Mouse (Mus musculus) neural tube, embryonic 14.5 days (tissue): Measurements from ENCODE around the gene Qtrt1. TPM values are rescaled to one million over a fixed set of nuclear protein-coding genes. Genes with fewer than 3 reads are reported as not detected.

Source experiments
- ATAC-seq: fragments of 200-750 bp; cut with Nextera tagmentation; 2 replicates; pipeline ENCODE4 v1.8.0; 2017; ENCODE audit warnings: low read depth, mild to moderate bottlenecking, moderate TSS enrichment, moderate library complexity
- H3K27ac ChIP-seq: fragments of 300-500 bp; sonication (generic); 2 replicates; pipeline ENCODE4 v1.5.1; 2014; ENCODE audit warnings: low read depth, mild to moderate bottlenecking, control low read depth, low read length, moderate library complexity, mixed read lengths
- H3K27me3 ChIP-seq: fragments of 300-500 bp; sonication (generic); 2 replicates; pipeline ENCODE4 v1.6.1; 2014; ENCODE audit warnings: low read length; ENCODE audit not compliant: control insufficient read depth, insufficient read depth
- H3K36me3 ChIP-seq: fragments of 300-500 bp; sonication (generic); 2 replicates; pipeline ENCODE4 v1.6.1; 2014; ENCODE audit warnings: low read length, mixed read lengths; ENCODE audit not compliant: control insufficient read depth, insufficient read depth
- H3K4me1 ChIP-seq: fragments of 300-500 bp; sonication (generic); 2 replicates; pipeline ENCODE4 v1.6.1; 2014; ENCODE audit warnings: low read length; ENCODE audit not compliant: control insufficient read depth, insufficient read depth
- H3K4me2 ChIP-seq: fragments of 300-500 bp; sonication (generic); 2 replicates; pipeline ENCODE4 v1.6.1; 2014; ENCODE audit warnings: mild to moderate bottlenecking, low read depth, low read length, control low read depth
- H3K4me3 ChIP-seq: fragments of 300-500 bp; sonication (generic); 2 replicates; pipeline ENCODE4 v1.5.1; 2014; ENCODE audit warnings: low read depth, low read length, control low read depth, mixed read lengths
- H3K9ac ChIP-seq: fragments of 300-500 bp; sonication (generic); replicated peaks from 2 replicates; pipeline ENCODE4 v1.6.1; 2014; ENCODE audit warnings: low read depth, mild to moderate bottlenecking, control low read depth, low read length, mixed read lengths
- H3K9me3 ChIP-seq: fragments of 300-500 bp; sonication (generic); 2 replicates; pipeline ENCODE4 v1.6.1; 2016; ENCODE audit warnings: low read length; ENCODE audit not compliant: control insufficient read depth
- WGBS: fragments of 180-500 bp; shearing (Covaris S2); extraction: QIAGEN DNeasy Blood & Tissue Kit; methylation state at CpG from one replicate; pipeline ENCODE4 v1.1.7; 2014; 5-methylcytosine and 5-hydroxymethylcytosine counted together
- polyA plus RNA-seq: library from polyadenylated mRNA; unstranded; fragments of >200 nt; fragmentation: Nextera tagmentation; extraction: Ambion mirVana; gene quantifications from 2 replicates; pipeline ENCODE4 v1.2.1, GENCODE M21; 2014

The Qtrt1 gene
- polyA plus RNA-seq, 1 experiment from 2014 or later, result 48.9 TPM

DNA sequence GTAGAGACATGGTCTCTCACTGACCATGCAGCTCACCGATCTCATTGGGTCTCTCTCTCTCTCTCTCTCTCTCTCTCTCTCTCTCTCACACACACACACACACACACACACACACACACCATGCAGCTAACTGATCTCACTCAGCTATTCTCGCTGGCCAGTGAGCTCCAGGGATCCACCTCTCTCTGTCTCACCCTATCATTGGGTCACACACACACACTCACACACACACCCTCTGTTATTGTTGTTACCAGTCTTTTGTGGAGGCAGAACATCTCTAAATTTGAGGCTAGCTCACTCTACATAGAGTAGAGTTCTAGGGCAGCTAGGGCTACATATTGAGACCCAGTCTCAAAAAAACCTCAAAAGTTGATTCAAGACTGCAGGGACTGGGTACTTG is 14.9 kb downstream of the Qtrt1 start:
- ATAC-seq, result no peak
- Histone ChIP-seq H3K4me3 (no peak overlapping the region), H3K36me3 (no peaks in the 10 kb centered on the region), H3K4me1 (peaks cover 22% of the 10 kb centered on the region), H3K27me3 (no peaks in the 10 kb centered on the region), H3K27ac (no peak overlapping the region), H3K9ac (no peak overlapping the region), H3K4me2 (peak overlapping the region; percentile 20; the same call in 1 of the 2 replicates), H3K9me3 (no peaks in the 10 kb centered on the region)
- 74% methylated on average over 2 of the region's 2 CpGs for WGBS

DNA sequence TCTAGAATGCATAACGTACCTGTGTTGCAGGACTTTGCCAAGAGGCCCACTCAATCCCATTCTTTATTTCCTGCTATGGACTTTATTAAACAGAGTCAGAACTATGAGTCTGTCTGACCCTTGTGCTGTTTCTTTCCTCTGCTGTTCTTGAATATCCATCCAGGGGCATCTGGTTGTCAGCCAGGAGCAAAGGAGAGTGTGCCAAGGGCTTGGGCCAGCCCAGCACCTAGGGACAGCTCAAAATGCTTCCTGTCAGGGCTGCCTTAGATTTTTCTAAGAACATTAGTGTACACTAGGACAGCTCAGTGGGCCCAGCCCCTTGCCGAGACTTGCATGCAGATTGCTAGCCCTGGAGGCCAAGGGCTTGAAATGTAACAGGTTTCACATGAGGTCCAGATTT is 16.1 kb downstream of the Qtrt1 start:
- no peaks in the 10 kb centered on the region for H3K27me3 ChIP-seq
- H3K4me1 ChIP-seq, result peaks cover 22% of the 10 kb centered on the region
- no peak overlapping the region for H3K27ac ChIP-seq
- no peaks in the 10 kb centered on the region for H3K9me3 ChIP-seq
- no peak overlapping the region for H3K4me3 ChIP-seq
- no peak overlapping the region for H3K4me2 ChIP-seq
- no peak overlapping the region for H3K9ac ChIP-seq
- no peak for ATAC-seq
- no peaks in the 10 kb centered on the region for H3K36me3 ChIP-seq
- WGBS, result 87% methylated on average over 2 of the region's 2 CpGs

DNA sequence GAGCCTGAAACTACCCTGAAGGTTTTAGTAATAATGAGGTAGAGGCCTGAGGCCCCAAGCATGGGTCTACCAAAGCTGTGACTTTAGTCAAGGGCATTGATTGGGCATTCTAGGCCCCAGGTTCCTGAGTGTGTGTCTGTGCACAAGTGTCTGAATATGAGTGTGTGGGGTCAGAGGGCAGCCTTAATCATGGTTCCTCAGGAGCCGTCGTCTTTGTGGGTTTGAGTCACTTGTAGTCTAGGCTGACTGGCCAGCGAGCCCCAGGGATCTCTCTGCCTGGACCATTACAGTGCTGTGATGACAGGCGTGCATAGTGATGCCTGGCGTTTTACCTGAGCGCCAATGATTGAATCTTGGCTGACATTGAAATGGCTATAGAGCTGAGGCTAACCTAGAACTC is 16.5 kb downstream of the Qtrt1 start:
- no peaks in the 10 kb centered on the region for H3K9me3 ChIP-seq
- H3K27me3 ChIP-seq, result no peaks in the 10 kb centered on the region
- no peak overlapping the region for H3K9ac ChIP-seq
- no peak overlapping the region for H3K27ac ChIP-seq
- no peak overlapping the region for H3K4me2 ChIP-seq
- peaks cover 22% of the 10 kb centered on the region for H3K4me1 ChIP-seq
- 86% methylated on average over 6 of the region's 6 CpGs for WGBS
- no peak overlapping the region for H3K4me3 ChIP-seq
- H3K36me3 ChIP-seq, result no peaks in the 10 kb centered on the region
- ATAC-seq, result no peak

DNA sequence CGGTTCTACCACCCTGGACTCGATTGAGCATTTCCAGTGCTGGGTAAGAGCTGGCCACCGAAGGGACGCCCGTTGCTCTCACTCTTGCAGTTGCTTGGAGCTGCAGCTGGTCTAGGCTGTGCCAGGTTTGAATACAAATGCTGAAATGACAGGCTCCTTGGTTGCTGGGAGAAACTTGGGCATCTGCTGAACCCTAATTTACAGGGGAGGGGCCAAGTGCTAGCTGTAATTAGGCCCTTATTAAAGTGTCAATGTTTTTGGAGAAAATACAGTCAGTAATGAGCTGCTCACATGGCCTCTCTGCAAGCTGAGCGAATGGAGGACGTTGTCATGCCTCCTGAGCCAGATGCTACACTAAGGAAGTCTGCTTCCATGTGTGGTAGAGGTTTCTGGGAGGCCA is 19.1 kb downstream of the Qtrt1 start:
- Histone ChIP-seq H3K4me2 (no peak overlapping the region), H3K4me1 (peaks cover 20% of the 10 kb centered on the region), H3K9me3 (no peaks in the 10 kb centered on the region), H3K9ac (no peak overlapping the region), H3K27ac (no peak overlapping the region), H3K36me3 (no peaks in the 10 kb centered on the region), H3K27me3 (no peaks in the 10 kb centered on the region), H3K4me3 (no peak overlapping the region)
- no peak for ATAC-seq
- 75% methylated on average over 7 of the region's 7 CpGs for WGBS

DNA sequence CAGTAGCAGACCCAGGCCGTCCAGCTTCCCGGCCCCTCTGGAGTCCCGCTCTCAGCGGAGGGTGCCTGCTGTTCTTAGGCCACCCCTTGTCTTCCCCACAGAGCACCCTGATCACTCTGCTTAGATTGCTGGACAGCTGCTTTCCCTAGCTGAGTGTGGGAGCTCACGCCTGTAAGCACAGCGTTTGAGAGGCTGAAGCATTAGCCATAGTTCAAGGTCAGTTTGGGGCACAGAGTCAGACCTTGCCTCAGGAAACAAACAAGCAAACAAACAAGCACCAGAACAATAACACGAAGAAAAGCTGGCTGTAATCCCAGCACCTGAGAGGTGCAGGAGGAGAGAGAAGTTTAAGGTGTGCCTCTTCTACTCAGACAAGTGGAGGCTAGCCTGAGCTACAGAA is 20.4 kb downstream of the Qtrt1 start:
- H3K27me3 ChIP-seq, result no peaks in the 10 kb centered on the region
- no peaks in the 10 kb centered on the region for H3K9me3 ChIP-seq
- 91% methylated on average over 7 of the region's 7 CpGs for WGBS
- no peak overlapping the region for H3K9ac ChIP-seq
- H3K36me3 ChIP-seq, result no peaks in the 10 kb centered on the region
- no peak for ATAC-seq
- H3K4me2 ChIP-seq, result no peak overlapping the region
- no peak overlapping the region for H3K27ac ChIP-seq
- H3K4me3 ChIP-seq, result no peak overlapping the region
- H3K4me1 ChIP-seq, result peaks cover 8% of the 10 kb centered on the region; the same call in 1 of the 2 replicates

DNA sequence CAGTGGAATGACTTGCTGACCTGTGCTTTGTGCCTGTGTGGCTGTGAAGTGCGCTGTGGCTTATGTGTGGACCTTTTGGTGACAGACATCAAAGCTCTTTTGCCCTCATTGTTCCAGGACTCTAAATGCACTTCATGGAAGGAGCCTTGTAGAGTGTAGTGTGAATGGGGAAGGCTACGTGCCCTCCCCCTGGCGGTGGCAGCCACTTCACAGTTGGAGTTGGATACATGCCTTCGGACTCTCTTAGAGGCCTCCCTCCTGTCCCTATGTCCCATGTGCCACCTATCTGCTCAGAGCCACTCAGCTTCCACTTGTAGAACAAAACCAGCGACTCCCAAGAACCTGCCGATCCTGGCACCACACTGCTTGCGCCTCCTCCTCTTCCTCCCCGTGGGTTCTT is 22.1 kb downstream of the Qtrt1 start:
- no peak for ATAC-seq
- Histone ChIP-seq H3K27me3 (no peaks in the 10 kb centered on the region), H3K9me3 (no peaks in the 10 kb centered on the region), H3K4me3 (no peak overlapping the region), H3K4me1 (no peaks in the 10 kb centered on the region), H3K4me2 (no peak overlapping the region), H3K36me3 (no peaks in the 10 kb centered on the region), H3K27ac (no peak overlapping the region), H3K9ac (no peak overlapping the region)
- 87% methylated on average over 8 of the region's 8 CpGs for WGBS

DNA sequence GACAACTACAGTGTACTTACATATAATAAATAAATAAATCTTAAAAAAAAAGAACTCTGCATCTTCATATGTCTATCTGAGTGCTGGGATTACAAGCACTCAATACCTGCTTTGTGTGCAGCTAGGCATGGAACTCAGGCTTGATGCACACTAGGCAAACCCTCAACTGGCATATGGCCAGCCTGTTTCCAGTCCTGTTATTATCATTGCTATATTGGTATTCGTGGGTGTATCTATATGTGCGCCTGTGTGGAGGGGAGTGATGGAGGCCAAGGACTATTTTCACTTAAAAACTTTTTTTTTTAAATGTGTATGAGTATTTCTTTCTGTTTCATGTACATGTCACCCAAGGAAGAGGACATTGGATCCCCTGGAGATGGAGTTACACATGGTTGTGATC is 22.8 kb downstream of the Qtrt1 start:
- no peak overlapping the region for H3K4me2 ChIP-seq
- WGBS, result 91% methylated on average over 2 of the region's 2 CpGs
- H3K4me3 ChIP-seq, result no peak overlapping the region
- no peak overlapping the region for H3K9ac ChIP-seq
- no peak for ATAC-seq
- no peaks in the 10 kb centered on the region for H3K36me3 ChIP-seq
- H3K4me1 ChIP-seq, result no peaks in the 10 kb centered on the region
- H3K27ac ChIP-seq, result no peak overlapping the region
- no peaks in the 10 kb centered on the region for H3K9me3 ChIP-seq
- H3K27me3 ChIP-seq, result no peaks in the 10 kb centered on the region

DNA sequence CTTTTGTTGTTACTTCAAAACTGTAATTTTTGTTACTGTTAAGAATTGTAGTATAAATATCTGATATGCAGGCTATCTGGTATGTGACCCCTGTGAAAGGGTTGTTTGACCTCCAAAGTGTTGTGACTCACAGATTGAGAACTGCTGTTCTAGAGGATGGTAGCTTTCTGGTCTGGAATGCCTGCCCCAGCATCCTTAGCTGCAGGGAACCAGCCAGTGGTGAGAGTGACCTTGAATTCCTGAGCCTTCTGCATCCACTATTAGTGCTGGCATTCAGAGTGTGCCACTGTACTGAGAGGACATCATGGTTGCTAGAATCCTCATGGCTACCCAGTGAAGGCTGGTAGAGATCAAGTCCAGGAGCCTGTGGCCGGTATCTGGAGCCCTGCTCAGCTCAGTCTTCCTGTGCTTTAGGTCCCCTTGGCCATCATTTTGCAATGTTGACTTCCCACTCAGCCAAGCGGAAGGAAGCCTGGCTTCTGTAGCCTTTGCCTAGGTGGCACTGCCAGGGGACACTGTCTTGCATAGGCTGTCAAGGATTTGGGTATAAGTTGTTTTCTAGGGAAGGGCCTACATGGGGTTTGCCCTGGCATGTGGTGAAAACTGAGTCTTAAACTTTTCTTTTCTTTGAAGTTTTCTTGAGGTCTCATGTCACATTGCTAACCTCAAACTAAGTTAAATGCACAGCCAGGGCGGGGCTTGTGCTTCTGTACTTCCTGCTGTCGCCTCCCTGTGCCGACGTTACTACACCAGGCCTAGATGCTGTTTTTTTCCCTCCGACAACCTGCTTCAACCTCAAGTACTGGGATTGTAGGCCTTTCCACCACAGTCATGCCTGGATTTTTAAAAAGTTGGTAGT is 24.4 kb downstream of the Qtrt1 start:
- Histone ChIP-seq H3K4me2 (no peak overlapping the region), H3K9me3 (no peaks in the 10 kb centered on the region), H3K4me3 (no peak overlapping the region), H3K27me3 (no peaks in the 10 kb centered on the region), H3K4me1 (no peaks in the 10 kb centered on the region), H3K36me3 (no peaks in the 10 kb centered on the region), H3K9ac (no peak overlapping the region), H3K27ac (no peak overlapping the region)
- ATAC-seq, result no peak
- 94% methylated on average over 7 of the region's 7 CpGs for WGBS

DNA sequence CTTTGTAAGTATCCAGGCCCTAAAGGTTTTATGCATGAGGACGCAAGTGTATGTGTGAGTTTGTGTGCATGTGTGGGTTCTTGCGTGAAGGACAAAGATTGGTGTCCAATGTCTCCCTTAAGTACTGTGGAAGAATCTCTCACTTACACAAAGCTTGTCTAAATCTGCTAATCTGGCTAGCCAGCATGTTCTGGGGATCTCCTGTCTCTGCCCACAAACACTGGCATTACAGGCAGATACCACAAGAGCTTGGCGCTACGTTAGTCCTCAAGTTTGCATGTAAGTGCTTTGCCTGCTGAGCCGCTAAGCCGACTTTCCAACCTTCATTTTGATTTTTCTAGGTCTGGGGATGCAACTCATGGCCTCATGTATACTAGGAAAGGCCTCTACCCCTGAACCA is 25.9 kb downstream of the Qtrt1 start:
- H3K9ac ChIP-seq, result no peak overlapping the region
- whole genome bisulfite sequencing, result 94% methylated on average over 6 of the region's 6 CpGs
- H3K27ac ChIP-seq, result no peak overlapping the region
- H3K4me1 ChIP-seq, result no peaks in the 10 kb centered on the region
- no peak for ATAC-seq
- H3K4me3 ChIP-seq, result no peak overlapping the region
- H3K4me2 ChIP-seq, result no peak overlapping the region
- H3K9me3 ChIP-seq, result no peaks in the 10 kb centered on the region
- no peaks in the 10 kb centered on the region for H3K27me3 ChIP-seq
- H3K36me3 ChIP-seq, result no peaks in the 10 kb centered on the region
